Mouse (Mus musculus) layer of hippocampus, adult 2 months (tissue): ENCODE measurements around the gene Cradd. TPM values are rescaled to one million over a fixed set of nuclear protein-coding genes. Genes with fewer than 3 reads are reported as not detected.

Experiments used
- DNase-seq, 2 experiments: peaks; one replicate each; pipeline ENCODE4 v3.0.0; 2022; ENCODE audit warnings: low spot score in 2 of 2
- H3K27ac ChIP-seq: fragments of 200-600 bp; 2 replicates; pipeline ENCODE4 v1.8.1; 2022
- H3K4me3 ChIP-seq: fragments of 200-600 bp; 2 replicates; pipeline ENCODE4 v1.8.1; 2022; ENCODE audit warnings: mild to moderate bottlenecking
- CTCF ChIP-seq: fragments of 200-600 bp; conservative IDR thresholded peaks from 2 replicates; pipeline ENCODE4 v1.8.1; 2022; ENCODE audit warnings: antibody characterized with exemption, mild to moderate bottlenecking, moderate library complexity
- total RNA-seq, 2 experiments: library from RNA; stranded (reverse); gene quantifications; 2 replicates each; pipeline ENCODE4 v1.2.3; 2021

Cradd gene
- total RNA-seq, 2 experiments from 2014 or later: 5.6 to 7.2 TPM

- no peak for TF ChIP-seq CTCF
- peak overlapping the region; percentile 55; the same call in 1 of the 2 replicates for H3K27ac ChIP-seq
Measured at GRCm38 (mm10) chr10:95143446-95144114, 180.4 kb downstream of the Cradd start.

GRCm38 (mm10) chr10:95142844-95143435 lies 181.0 kb downstream of the Cradd start:
- no peak overlapping the region for H3K4me3 ChIP-seq
- peak overlapping the region; percentile 55; the same call in 1 of the 2 replicates for H3K27ac ChIP-seq
- TF ChIP-seq CTCF: no peak
- DNase-seq: peak; percentile 38 to 41

More at GRCm38 (mm10) chr10:95143446-95144114, 180.4 kb downstream of the Cradd start:
- DNase-seq: no peak
- H3K4me3 ChIP-seq: no peak overlapping the region

- TF ChIP-seq CTCF: no peak
- Histone ChIP-seq H3K27ac (no peak overlapping the region), H3K4me3 (no peak overlapping the region)
- no peak for DNase-seq
Measured at GRCm38 (mm10) chr10:95141075-95141474, 182.9 kb downstream of the Cradd start.

GRCm38 (mm10) chr10:95140191-95140590 lies 183.7 kb downstream of the Cradd start:
- Histone ChIP-seq H3K4me3 (no peak overlapping the region), H3K27ac (no peak overlapping the region)
- no peak for TF ChIP-seq CTCF
- no peak for DNase-seq

GRCm38 (mm10) chr10:95139645-95140044 lies 184.3 kb downstream of the Cradd start:
- no peak overlapping the region for H3K4me3 ChIP-seq
- DNase-seq: no peak
- no peak overlapping the region for H3K27ac ChIP-seq
- no peak for TF ChIP-seq CTCF

- TF ChIP-seq CTCF: no peak
- no peak overlapping the region for H3K27ac ChIP-seq
- no peak overlapping the region for H3K4me3 ChIP-seq
- DNase-seq: no peak
Measured at GRCm38 (mm10) chr10:95133057-95133456, 190.9 kb downstream of the Cradd start.

Other genes starting within 250 kb of the Cradd start
- gene Socs2, start 93.0 kb upstream of the Cradd start, total RNA-seq: 10 to 100 TPM; 28.8 to 36.3 TPM
- 10 to 100 TPM; 71.7 to 74.5 TPM for gene Mrpl42, start 177.8 kb upstream of the Cradd start, total RNA-seq
- gene Ube2n, start 191.0 kb upstream of the Cradd start, total RNA-seq: 100 to 1,000 TPM; 182 to 188 TPM
- 10 to 100 TPM; 59.6 to 65.6 TPM for gene Nudt4, start 240.0 kb upstream of the Cradd start, total RNA-seq